Mouse (Mus musculus): ENCODE data around the gene Dnajb1. TPM values are rescaled to one million over a fixed set of nuclear protein-coding genes. Genes with fewer than 3 reads are reported as not detected.

Dnajb1 gene
- polyA plus RNA-seq, 1 experiment = 32.2 TPM

- H3K27me3 ChIP-seq (replicated peaks; ENCODE audit: control insufficient read depth, insufficient read depth, low read length) = no peaks in the 10 kb centered on the region
- peak overlapping the region; percentile 42; the same call in 1 of the 2 replicates for H3K4me3 ChIP-seq (ENCODE audit: insufficient read depth, low read depth, low read length)
- H3K36me3 ChIP-seq (ENCODE audit: control insufficient read depth, insufficient read depth, low read length) = no peaks in the 10 kb centered on the region
- peak; percentile 88 for DNase-seq
- TF ChIP-seq POLR2A (IDR thresholded peaks at IDR 0.05; ENCODE audit: low read depth, low read length) = no peak
- TF ChIP-seq CTCF (conservative IDR thresholded peaks at IDR 0.05; ENCODE audit: insufficient read depth, insufficient read length, low read depth, low read length) = peak; percentile 89
- no peak overlapping the region for H3K27ac ChIP-seq (ENCODE audit: insufficient read depth, low read depth, low read length)
- H3K4me1 ChIP-seq (ENCODE audit: control insufficient read depth, insufficient read depth, low read length) = no peaks in the 10 kb centered on the region
- WGBS = 11% methylated on average over 23 of the region's 23 CpGs
These were observed 14.5 kb downstream of the Dnajb1 start for GRCm38 (mm10) chr8:83622389-83622989.

- Histone ChIP-seq H3K27ac (ENCODE audit: insufficient read depth, low read depth, low read length) (no peak overlapping the region), H3K27me3 (replicated peaks; ENCODE audit: control insufficient read depth, insufficient read depth, low read length) (no peaks in the 10 kb centered on the region), H3K36me3 (ENCODE audit: control insufficient read depth, insufficient read depth, low read length) (no peaks in the 10 kb centered on the region), H3K4me3 (ENCODE audit: insufficient read depth, low read depth, low read length) (no peak overlapping the region), H3K4me1 (ENCODE audit: control insufficient read depth, insufficient read depth, low read length) (no peaks in the 10 kb centered on the region)
- TF ChIP-seq CTCF (conservative IDR thresholded peaks at IDR 0.05; ENCODE audit: insufficient read depth, insufficient read length, low read depth, low read length) (no peak), POLR2A (IDR thresholded peaks at IDR 0.05; ENCODE audit: low read depth, low read length) (no peak)
- 91% methylated on average over 7 of the region's 7 CpGs for whole genome bisulfite sequencing
- DNase-seq = no peak
These were observed 15.6 kb downstream of the Dnajb1 start for GRCm38 (mm10) chr8:83623549-83623948.

- WGBS = 36% methylated on average over 3 of the region's 3 CpGs
- no peaks in the 10 kb centered on the region for H3K36me3 ChIP-seq (ENCODE audit: control insufficient read depth, insufficient read depth, low read length)
- peak; percentile 66 for DNase-seq
- no peaks in the 10 kb centered on the region for H3K4me1 ChIP-seq (ENCODE audit: control insufficient read depth, insufficient read depth, low read length)
- no peak for TF ChIP-seq POLR2A (IDR thresholded peaks at IDR 0.05; ENCODE audit: low read depth, low read length)
- peak; percentile 79 for TF ChIP-seq CTCF (conservative IDR thresholded peaks at IDR 0.05; ENCODE audit: insufficient read depth, insufficient read length, low read depth, low read length)
- H3K4me3 ChIP-seq (ENCODE audit: insufficient read depth, low read depth, low read length) = no peak overlapping the region
- no peaks in the 10 kb centered on the region for H3K27me3 ChIP-seq (replicated peaks; ENCODE audit: control insufficient read depth, insufficient read depth, low read length)
- H3K27ac ChIP-seq (ENCODE audit: insufficient read depth, low read depth, low read length) = no peak overlapping the region
These were observed 16.7 kb downstream of the Dnajb1 start for GRCm38 (mm10) chr8:83624739-83625138.

- H3K4me3 ChIP-seq (ENCODE audit: insufficient read depth, low read depth, low read length) = no peak overlapping the region
- WGBS = 87% methylated on average over 6 of the region's 6 CpGs
- TF ChIP-seq CTCF (conservative IDR thresholded peaks at IDR 0.05; ENCODE audit: insufficient read depth, insufficient read length, low read depth, low read length) (no peak), POLR2A (IDR thresholded peaks at IDR 0.05; ENCODE audit: low read depth, low read length) (no peak)
These were observed 17.8 kb downstream of the Dnajb1 start for GRCm38 (mm10) chr8:83625676-83626299.

GRCm38 (mm10) chr8:83632083-83632707 lies 24.2 kb downstream of the Dnajb1 start:
- H3K4me1 ChIP-seq (ENCODE audit: control insufficient read depth, insufficient read depth, low read length) = no peaks in the 10 kb centered on the region
- H3K4me3 ChIP-seq (ENCODE audit: insufficient read depth, low read depth, low read length) = no peak overlapping the region
- H3K27ac ChIP-seq (ENCODE audit: insufficient read depth, low read depth, low read length) = no peak overlapping the region
- no peaks in the 10 kb centered on the region for H3K27me3 ChIP-seq (replicated peaks; ENCODE audit: control insufficient read depth, insufficient read depth, low read length)
- TF ChIP-seq CTCF (conservative IDR thresholded peaks at IDR 0.05; ENCODE audit: insufficient read depth, insufficient read length, low read depth, low read length) (no peak), POLR2A (IDR thresholded peaks at IDR 0.05; ENCODE audit: low read depth, low read length) (no peak)
- 79% methylated on average over 7 of the region's 7 CpGs for WGBS
- DNase-seq = no peak
- no peaks in the 10 kb centered on the region for H3K36me3 ChIP-seq (ENCODE audit: control insufficient read depth, insufficient read depth, low read length)

More at GRCm38 (mm10) chr8:83625676-83626299, 17.8 kb downstream of the Dnajb1 start:
- no peak for DNase-seq
- Histone ChIP-seq H3K27me3 (replicated peaks; ENCODE audit: control insufficient read depth, insufficient read depth, low read length) (no peaks in the 10 kb centered on the region), H3K27ac (ENCODE audit: insufficient read depth, low read depth, low read length) (no peak overlapping the region), H3K36me3 (ENCODE audit: control insufficient read depth, insufficient read depth, low read length) (no peaks in the 10 kb centered on the region), H3K4me1 (ENCODE audit: control insufficient read depth, insufficient read depth, low read length) (no peaks in the 10 kb centered on the region)

GRCm38 (mm10) chr8:83638856-83639255 lies 30.9 kb downstream of the Dnajb1 start:
- no peaks in the 10 kb centered on the region for H3K4me1 ChIP-seq (ENCODE audit: control insufficient read depth, insufficient read depth, low read length)
- TF ChIP-seq CTCF (conservative IDR thresholded peaks at IDR 0.05; ENCODE audit: insufficient read depth, insufficient read length, low read depth, low read length) = no peak
- no peak for TF ChIP-seq POLR2A (IDR thresholded peaks at IDR 0.05; ENCODE audit: low read depth, low read length)
- H3K36me3 ChIP-seq (ENCODE audit: control insufficient read depth, insufficient read depth, low read length) = no peaks in the 10 kb centered on the region
- DNase-seq = no peak
- H3K27me3 ChIP-seq (replicated peaks; ENCODE audit: control insufficient read depth, insufficient read depth, low read length) = no peaks in the 10 kb centered on the region
- H3K27ac ChIP-seq (ENCODE audit: insufficient read depth, low read depth, low read length) = no peak overlapping the region
- no peak overlapping the region for H3K4me3 ChIP-seq (ENCODE audit: insufficient read depth, low read depth, low read length)
- 73% methylated on average over 4 of the region's 4 CpGs for WGBS

GRCm38 (mm10) chr8:83639649-83640048 lies 31.7 kb downstream of the Dnajb1 start:
- no peaks in the 10 kb centered on the region for H3K27me3 ChIP-seq (replicated peaks; ENCODE audit: control insufficient read depth, insufficient read depth, low read length)
- H3K4me3 ChIP-seq (ENCODE audit: insufficient read depth, low read depth, low read length) = no peak overlapping the region
- H3K36me3 ChIP-seq (ENCODE audit: control insufficient read depth, insufficient read depth, low read length) = no peaks in the 10 kb centered on the region
- H3K27ac ChIP-seq (ENCODE audit: insufficient read depth, low read depth, low read length) = no peak overlapping the region
- H3K4me1 ChIP-seq (ENCODE audit: control insufficient read depth, insufficient read depth, low read length) = no peaks in the 10 kb centered on the region
- 54% methylated on average over 5 of the region's 5 CpGs for WGBS
- TF ChIP-seq CTCF (conservative IDR thresholded peaks at IDR 0.05; ENCODE audit: insufficient read depth, insufficient read length, low read depth, low read length) = no peak
- TF ChIP-seq POLR2A (IDR thresholded peaks at IDR 0.05; ENCODE audit: low read depth, low read length) = no peak
- no peak for DNase-seq
